Mouse (Mus musculus): ENCODE measurements at regions not wholly inside any gene's neighbourhood (a gene's known extent, or its start where the extent isn't known, plus 50 kb on each side); places are given as distances from the start of the nearest gene placed in this dataset.

- Histone ChIP-seq H3K36me3 (no peaks in the 10 kb centered on the region), H3K4me3 (no peak overlapping the region), H3K27me3 (ENCODE audit: insufficient read depth, poor library complexity, severe bottlenecking) (no peaks in the 10 kb centered on the region), H3K9me3 (no peaks in the 10 kb centered on the region), H3K4me1 (no peaks in the 10 kb centered on the region), H3K27ac (no peak overlapping the region)
- DNase-seq (ENCODE audit: low spot score) = no peak
- WGBS = 83% methylated on average over 4 of the region's 4 CpGs
These were observed 2000.8 kb upstream of the 5930422O12Rik start for GRCm38 (mm10) chr8:31427706-31428105.

- H3K9me3 ChIP-seq = no peaks in the 10 kb centered on the region
- no peaks in the 10 kb centered on the region for H3K27me3 ChIP-seq (ENCODE audit: insufficient read depth, poor library complexity, severe bottlenecking)
- no peak overlapping the region for H3K4me3 ChIP-seq
- no peak for DNase-seq (ENCODE audit: low spot score)
- 84% methylated on average over 10 of the region's 10 CpGs for WGBS
- H3K27ac ChIP-seq = no peak overlapping the region
- H3K4me1 ChIP-seq = no peaks in the 10 kb centered on the region
- H3K36me3 ChIP-seq = no peaks in the 10 kb centered on the region
These were observed 1991.9 kb upstream of the 5930422O12Rik start for GRCm38 (mm10) chr8:31436445-31437191.

- no peaks in the 10 kb centered on the region for H3K9me3 ChIP-seq
- H3K36me3 ChIP-seq = no peaks in the 10 kb centered on the region
- 74% methylated on average over 1 of the region's 1 CpGs for WGBS
- no peaks in the 10 kb centered on the region for H3K4me1 ChIP-seq
- H3K27ac ChIP-seq = no peak overlapping the region
- no peak for DNase-seq (ENCODE audit: low spot score)
- no peak overlapping the region for H3K4me3 ChIP-seq
- no peaks in the 10 kb centered on the region for H3K27me3 ChIP-seq (ENCODE audit: insufficient read depth, poor library complexity, severe bottlenecking)
These were observed 1983.7 kb upstream of the 5930422O12Rik start for GRCm38 (mm10) chr8:31444834-31445233.

- Histone ChIP-seq H3K9me3 (no peaks in the 10 kb centered on the region), H3K27ac (no peak overlapping the region), H3K27me3 (ENCODE audit: insufficient read depth, poor library complexity, severe bottlenecking) (no peaks in the 10 kb centered on the region), H3K4me1 (no peaks in the 10 kb centered on the region), H3K4me3 (no peak overlapping the region), H3K36me3 (no peaks in the 10 kb centered on the region)
- 78% methylated on average over 2 of the region's 2 CpGs for WGBS
- DNase-seq (ENCODE audit: low spot score) = no peak
These were observed 1980.5 kb upstream of the 5930422O12Rik start for GRCm38 (mm10) chr8:31447984-31448383.

GRCm38 (mm10) chr8:31454736-31455391 lies 1973.6 kb upstream of the 5930422O12Rik start:
- Histone ChIP-seq H3K27ac (no peak overlapping the region), H3K4me3 (no peak overlapping the region), H3K27me3 (ENCODE audit: insufficient read depth, poor library complexity, severe bottlenecking) (no peaks in the 10 kb centered on the region), H3K36me3 (no peaks in the 10 kb centered on the region), H3K9me3 (no peaks in the 10 kb centered on the region), H3K4me1 (no peaks in the 10 kb centered on the region)
- 81% methylated on average over 16 of the region's 16 CpGs for WGBS
- no peak for DNase-seq (ENCODE audit: low spot score)

DNA sequence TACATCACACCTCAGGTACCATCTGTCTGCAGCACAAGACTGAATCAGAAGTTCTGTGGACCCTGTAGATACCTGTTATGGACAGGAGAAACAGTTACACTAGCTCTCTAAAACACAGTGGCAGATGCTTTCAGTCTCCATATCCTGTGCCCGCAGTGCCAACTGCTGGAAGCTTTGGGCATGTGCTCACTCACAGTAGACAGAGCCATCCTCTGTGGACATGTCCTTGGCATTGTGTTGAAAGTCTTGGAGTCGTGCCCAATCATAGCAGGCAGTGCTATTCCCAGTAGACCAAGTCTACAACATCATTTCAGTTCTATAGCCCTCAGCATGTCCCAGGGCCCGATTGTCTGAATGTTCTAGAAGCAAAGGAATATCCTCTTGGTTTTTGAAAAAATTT lies 1968.2 kb upstream of the 5930422O12Rik start:
- no peaks in the 10 kb centered on the region for H3K36me3 ChIP-seq
- no peak for DNase-seq (ENCODE audit: low spot score)
- 82% methylated on average over 3 of the region's 3 CpGs for WGBS
- no peaks in the 10 kb centered on the region for H3K9me3 ChIP-seq
- no peak overlapping the region for H3K27ac ChIP-seq
- no peak overlapping the region for H3K4me3 ChIP-seq
- 0 out of 2 replicates have a peak, but pooled peaks cover 3% of the 10 kb centered on the region for H3K4me1 ChIP-seq
- no peaks in the 10 kb centered on the region for H3K27me3 ChIP-seq (ENCODE audit: insufficient read depth, poor library complexity, severe bottlenecking)

Measured in heart, embryonic 10.5 days (tissue).